In the genomic region with DNA sequence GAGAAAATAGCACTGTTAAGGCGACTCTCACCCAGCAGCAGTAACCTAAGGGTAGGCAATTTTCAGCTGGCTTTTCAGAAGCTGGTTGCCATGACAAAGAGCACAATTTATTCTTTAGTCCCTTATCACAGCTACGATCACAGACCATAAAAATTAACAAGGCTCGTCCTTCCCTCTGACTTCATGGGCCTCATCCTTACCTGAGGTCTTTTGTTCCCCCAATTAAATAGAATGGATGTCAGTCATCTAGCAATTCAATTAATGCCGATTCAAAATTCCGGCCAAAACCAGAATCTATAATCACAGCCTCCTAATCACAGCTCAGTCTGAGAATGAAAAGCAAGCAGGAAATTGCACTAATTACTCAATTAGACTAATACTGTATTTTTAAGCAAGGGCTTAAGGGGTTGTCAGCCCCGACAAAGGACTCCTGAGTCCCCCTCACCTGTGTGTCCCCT, we compare ENCODE assay signal across 12 mouse cellular contexts. TPM values are rescaled to one million over a fixed set of nuclear protein-coding genes. Genes with fewer than 3 reads are reported as not detected.
DNase-seq lines count a peak whose midpoint lies in the region; ATAC-seq lines count a peak whose summit lies in the region.
"Had no signal": no experiment of that assay in that cellular context is flagged by ENCODE, and none has a peak within 500 bp of the region (broad histone marks: within the 10 kb centered on the region; RNA-seq: fewer than 3 reads in every experiment).

No protein-coding gene starts in this region.

- ATAC-seq in heart, embryonic 16.5 days (replicated peaks; ENCODE audit: extremely low read depth, insufficient read depth, low FRiP score): no peak
- ATAC-seq in heart, embryonic 11.5 days (replicated peaks; ENCODE audit: insufficient number of reproducible peaks, low FRiP score, low TSS enrichment): no peak
- ATAC-seq in embryonic facial prominence, embryonic 11.5 days (replicated peaks; ENCODE audit: insufficient number of reproducible peaks, low FRiP score, low TSS enrichment, low read depth): no peak
- peak; percentile 33; the same call in 1 of the 2 replicates for ATAC-seq in hindbrain, embryonic 13.5 days (ENCODE audit: low FRiP score)
- peak; percentile 57; the same call in 1 of the 2 replicates for ATAC-seq in midbrain, embryonic 14.5 days (ENCODE audit: low FRiP score, low TSS enrichment)

- 77% methylated on average over 6 of the region's 6 CpGs for WGBS in heart, embryonic 16.5 days
- WGBS in heart, embryonic 11.5 days (ENCODE audit: insufficient replicate concordance): 72% methylated on average over 6 of the region's 6 CpGs
- WGBS in embryonic facial prominence, embryonic 11.5 days: 36% methylated on average over 6 of the region's 6 CpGs
- 24% methylated on average over 6 of the region's 6 CpGs for WGBS in hindbrain, embryonic 13.5 days
- 8% methylated on average over 6 of the region's 6 CpGs for WGBS in midbrain, embryonic 14.5 days

- peaks cover 6% of the 10 kb centered on the region for H3K4me1 ChIP-seq in heart, embryonic 16.5 days (ENCODE audit: control insufficient read depth, insufficient read depth, low read length)
- peaks cover under 1% of the 10 kb centered on the region; the same call in 1 of the 2 replicates for H3K4me1 ChIP-seq in heart, embryonic 11.5 days (ENCODE audit: control insufficient read depth, insufficient read depth, low read length)
- peaks cover 10% of the 10 kb centered on the region; the same call in 1 of the 2 replicates for H3K4me1 ChIP-seq in embryonic facial prominence, embryonic 11.5 days (ENCODE audit: control insufficient read depth, insufficient read depth, low read length)
- peaks cover 51% of the 10 kb centered on the region for H3K4me1 ChIP-seq in hindbrain, embryonic 13.5 days (replicated peaks)
- peaks cover 25% of the 10 kb centered on the region for H3K4me1 ChIP-seq in midbrain, embryonic 14.5 days (ENCODE audit: control insufficient read depth, insufficient read depth, low read length)

- no peaks in the 10 kb centered on the region for H3K27me3 ChIP-seq in heart, embryonic 16.5 days (ENCODE audit: control insufficient read depth, insufficient read depth, low read length)
- H3K27me3 ChIP-seq in heart, embryonic 11.5 days (ENCODE audit: control insufficient read depth, insufficient read depth, low read length): no peaks in the 10 kb centered on the region
- H3K27me3 ChIP-seq in embryonic facial prominence, embryonic 11.5 days (ENCODE audit: control insufficient read depth, insufficient read depth, low read length): no peaks in the 10 kb centered on the region
- no peaks in the 10 kb centered on the region for H3K27me3 ChIP-seq in hindbrain, embryonic 13.5 days
- H3K27me3 ChIP-seq in midbrain, embryonic 14.5 days (ENCODE audit: control insufficient read depth, insufficient read depth, low read length): no peaks in the 10 kb centered on the region

- 0 out of 2 replicates have a peak overlapping the region, but pooled peaks have one; percentile 24 for H3K27ac ChIP-seq in heart, embryonic 16.5 days (ENCODE audit: low read length)
- H3K27ac ChIP-seq in heart, embryonic 11.5 days (ENCODE audit: low read depth, low read length): no peak overlapping the region
- 0 out of 2 replicates have a peak overlapping the region, but pooled peaks have one; percentile 10 for H3K27ac ChIP-seq in embryonic facial prominence, embryonic 11.5 days (replicated peaks; ENCODE audit: low read depth, low read length)
- H3K27ac ChIP-seq in hindbrain, embryonic 13.5 days: peak overlapping the region; percentile 80
- peak overlapping the region; percentile 79 for H3K27ac ChIP-seq in midbrain, embryonic 14.5 days (replicated peaks; ENCODE audit: low read depth, low read length)

- H3K4me3 ChIP-seq in heart, embryonic 16.5 days (ENCODE audit: low read length): no peak overlapping the region
- H3K4me3 ChIP-seq in heart, embryonic 11.5 days (ENCODE audit: low read depth, low read length): no peak overlapping the region
- H3K4me3 ChIP-seq in embryonic facial prominence, embryonic 11.5 days (ENCODE audit: low read depth, low read length): no peak overlapping the region
- no peak overlapping the region for H3K4me3 ChIP-seq in hindbrain, embryonic 13.5 days
- H3K4me3 ChIP-seq in midbrain, embryonic 14.5 days (replicated peaks; ENCODE audit: low read depth, low read length): no peak overlapping the region

- no peak for DNase-seq in embryonic facial prominence, embryonic 11.5 days (ENCODE audit: low spot score)
- DNase-seq in midbrain, embryonic 14.5 days: peak; percentile 75
- no peak for DNase-seq in adrenal gland, adult (ENCODE audit: inconsistent age in 2 of 2, low spot score in 1 of 2)
- DNase-seq in left cerebral cortex, adult 18-20 months (ENCODE audit: low spot score in 2 of 2): no peak
- DNase-seq in left cerebral cortex, postnatal 25 days (ENCODE audit: low spot score in 2 of 2): no peak
- DNase-seq: B cell, adult 2 months; lung, postnatal 10 days; thymus, adult 2 months had no signal

- no peak overlapping the region for H3K4me2 ChIP-seq in heart, embryonic 16.5 days (ENCODE audit: low read depth, low read length)
- no peak overlapping the region for H3K4me2 ChIP-seq in heart, embryonic 11.5 days
- no peak overlapping the region for H3K4me2 ChIP-seq in embryonic facial prominence, embryonic 11.5 days (ENCODE audit: low read depth, low read length)
- H3K4me2 ChIP-seq in hindbrain, embryonic 13.5 days: no peak overlapping the region
- H3K4me2 ChIP-seq in midbrain, embryonic 14.5 days (ENCODE audit: low read length): no peak overlapping the region

- intact Hi-C loops in left cerebral cortex, postnatal 25 days (cut with DNase I): no loop called here

- no peaks in the 10 kb centered on the region for H3K36me3 ChIP-seq in heart, embryonic 16.5 days (ENCODE audit: control insufficient read depth, insufficient read depth)
- H3K36me3 ChIP-seq in heart, embryonic 11.5 days (ENCODE audit: control insufficient read depth, insufficient read depth, low read length): no peaks in the 10 kb centered on the region
- H3K36me3 ChIP-seq in embryonic facial prominence, embryonic 11.5 days (replicated peaks; ENCODE audit: control insufficient read depth, insufficient read depth, low read depth, low read length): no peaks in the 10 kb centered on the region; the same call in 1 of the 2 replicates
- no peaks in the 10 kb centered on the region for H3K36me3 ChIP-seq in hindbrain, embryonic 13.5 days
- no peaks in the 10 kb centered on the region for H3K36me3 ChIP-seq in midbrain, embryonic 14.5 days (ENCODE audit: control insufficient read depth, insufficient read depth, low read length)

- H3K9ac ChIP-seq in heart, embryonic 16.5 days (ENCODE audit: low read length): no peak overlapping the region
- H3K9ac ChIP-seq in heart, embryonic 11.5 days (ENCODE audit: low read depth, low read length): no peak overlapping the region
- no peak overlapping the region for H3K9ac ChIP-seq in embryonic facial prominence, embryonic 11.5 days (replicated peaks; ENCODE audit: low read length)
- no peak overlapping the region; the same call in 1 of the 2 replicates for H3K9ac ChIP-seq in hindbrain, embryonic 13.5 days
- H3K9ac ChIP-seq in midbrain, embryonic 14.5 days (replicated peaks; ENCODE audit: low read length): peak overlapping the region; percentile 4; the same call in 1 of the 2 replicates

- no peaks in the 10 kb centered on the region for H3K9me3 ChIP-seq in heart, embryonic 16.5 days (replicated peaks; ENCODE audit: control insufficient read depth, low read length)
- no peaks in the 10 kb centered on the region for H3K9me3 ChIP-seq in heart, embryonic 11.5 days (replicated peaks; ENCODE audit: control insufficient read depth, low read length)
- H3K9me3 ChIP-seq in embryonic facial prominence, embryonic 11.5 days (replicated peaks; ENCODE audit: control insufficient read depth, low read length): no peaks in the 10 kb centered on the region
- no peaks in the 10 kb centered on the region for H3K9me3 ChIP-seq in hindbrain, embryonic 13.5 days
- H3K9me3 ChIP-seq in midbrain, embryonic 14.5 days (ENCODE audit: control insufficient read depth, low read length): no peaks in the 10 kb centered on the region

RNA-seq across cellular contexts. Expression of gene Cpa1, which starts 15.4 kb away (rescaled TPM):
- 6.5 and 7.2 TPM in 2 replicates for polyA plus RNA-seq in heart, embryonic 16.5 days (2015; fragmentation: Nextera tagmentation; extraction: Ambion mirVana)
- 2.4 and 2.5 TPM in 2 replicates for polyA plus RNA-seq in heart, embryonic 11.5 days (2014; fragmentation: Nextera tagmentation; extraction: Ambion mirVana)
- polyA plus RNA-seq in embryonic facial prominence, embryonic 11.5 days (2014; fragmentation: Nextera tagmentation; extraction: Ambion mirVana): 0.17 and 0.21 TPM in 2 replicates
- polyA plus RNA-seq in hindbrain, embryonic 13.5 days (2015; fragmentation: Nextera tagmentation; extraction: Ambion mirVana): 0.71 and 1.1 TPM in 2 replicates
- polyA plus RNA-seq in midbrain, embryonic 14.5 days (2014; fragmentation: Nextera tagmentation; extraction: Ambion mirVana): 0.50 and 0.61 TPM in 2 replicates
- not detected for total RNA-seq in left cerebral cortex, adult 18-20 months (2021)
- total RNA-seq in left cerebral cortex, postnatal 25 days (2021): not detected
- polyA plus RNA-seq: thymus, adult 2 months had no signal

RNA-seq across cellular contexts. Expression of gene Cep41, which starts 39.1 kb away (rescaled TPM):
- polyA plus RNA-seq in heart, embryonic 16.5 days (2015; fragmentation: Nextera tagmentation; extraction: Ambion mirVana): 9.3 and 10.5 TPM in 2 replicates
- polyA plus RNA-seq in heart, embryonic 11.5 days (2014; fragmentation: Nextera tagmentation; extraction: Ambion mirVana): 10.9 and 11.0 TPM in 2 replicates
- 23.7 and 28.1 TPM in 2 replicates for polyA plus RNA-seq in embryonic facial prominence, embryonic 11.5 days (2014; fragmentation: Nextera tagmentation; extraction: Ambion mirVana)
- polyA plus RNA-seq in hindbrain, embryonic 13.5 days (2015; fragmentation: Nextera tagmentation; extraction: Ambion mirVana): 13.3 and 14.2 TPM in 2 replicates
- 13.3 and 14.2 TPM in 2 replicates for polyA plus RNA-seq in midbrain, embryonic 14.5 days (2014; fragmentation: Nextera tagmentation; extraction: Ambion mirVana)
- total RNA-seq in left cerebral cortex, adult 18-20 months (2021): 1 to 10 TPM; 6.4 to 7.0 TPM
- 1 to 10 TPM; 7.5 to 8.1 TPM for total RNA-seq in left cerebral cortex, postnatal 25 days (2021)

RNA-seq across cellular contexts. Expression of gene Cpa5, which starts 43.6 kb away (rescaled TPM):
- polyA plus RNA-seq in heart, embryonic 16.5 days (2015; fragmentation: Nextera tagmentation; extraction: Ambion mirVana): 0.55 and 0.59 TPM in 2 replicates
- 1.4 and 2.7 TPM in 2 replicates for polyA plus RNA-seq in heart, embryonic 11.5 days (2014; fragmentation: Nextera tagmentation; extraction: Ambion mirVana)
- 0.22 and 0.27 TPM in 2 replicates for polyA plus RNA-seq in embryonic facial prominence, embryonic 11.5 days (2014; fragmentation: Nextera tagmentation; extraction: Ambion mirVana)
- polyA plus RNA-seq in hindbrain, embryonic 13.5 days (2015; fragmentation: Nextera tagmentation; extraction: Ambion mirVana): not detected in 2 replicates
- 0.18 TPM in 1 of 2 replicates, not detected in the other for polyA plus RNA-seq in midbrain, embryonic 14.5 days (2014; fragmentation: Nextera tagmentation; extraction: Ambion mirVana)
- total RNA-seq in left cerebral cortex, adult 18-20 months (2021): not detected
- not detected for total RNA-seq in left cerebral cortex, postnatal 25 days (2021)
- polyA plus RNA-seq: large intestine, adult 2 months; thymus, adult 2 months had no signal

Comparison
In these comparisons a context has a peak if more than half of its experiments do, and no peak if none do; other contexts are left out.
1. ATAC-seq: peak in hindbrain, embryonic 13.5 days (single experiment) and midbrain, embryonic 14.5 days (single experiment); none in heart, embryonic 16.5 days (single experiment), heart, embryonic 11.5 days (single experiment) and embryonic facial prominence, embryonic 11.5 days (single experiment).